Mouse (Mus musculus) cerebellum, adult 2 months (tissue): ENCODE measurements around the gene 0610010K14Rik.

Source experiments
- CTCF ChIP-seq: fragments of 200-500 bp; IDR thresholded peaks from 2 replicates; pipeline ENCODE4 v1.5.1; 2011; ENCODE audit warnings: low read depth, mild to moderate bottlenecking, control low read depth, low read length, moderate library complexity, borderline replicate concordance; ENCODE audit not compliant: insufficient read depth
- POLR2A ChIP-seq: fragments of 200-500 bp; IDR thresholded peaks from 2 replicates; pipeline ENCODE4 v1.6.1; 2011; ENCODE audit warnings: low read length, control low read depth, borderline replicate concordance; ENCODE audit not compliant: insufficient read depth

- no peak for TF ChIP-seq CTCF
- no peak for TF ChIP-seq POLR2A
Measured at GRCm38 (mm10) chr11:70254337-70254736, 16.6 kb upstream of the 0610010K14Rik start.
